In genomic region chr19:25545714-25546340, GRCm38 (mm10) we compare ENCODE assay signal across 8 mouse cellular contexts. TPM values are rescaled to one million over a fixed set of nuclear protein-coding genes. Genes with fewer than 3 reads are reported as not detected.
DNase-seq lines count a peak whose midpoint lies in the region; ATAC-seq and TF ChIP-seq lines count a peak whose summit lies in the region.

No protein-coding gene starts in this region.

- no peaks in the 10 kb centered on the region for H3K36me3 ChIP-seq in kidney, embryonic 15.5 days
- H3K36me3 ChIP-seq in intestine, postnatal 0 days (ENCODE audit: control insufficient read depth, insufficient read depth): no peaks in the 10 kb centered on the region
- no peaks in the 10 kb centered on the region for H3K36me3 ChIP-seq in midbrain, embryonic 13.5 days
- no peaks in the 10 kb centered on the region for H3K36me3 ChIP-seq in splenic B cell, adult 2 months (ENCODE audit: control insufficient read depth, insufficient read depth, low read length, poor library complexity, severe bottlenecking)

- peak; percentile 87 for TF ChIP-seq CTCF in intestine, postnatal 0 days (IDR thresholded peaks at IDR 0.05; ENCODE audit: low read depth)

- ATAC-seq in kidney, embryonic 15.5 days (replicated peaks; ENCODE audit: low FRiP score): no peak
- ATAC-seq in intestine, postnatal 0 days: no peak
- peak; percentile 73 for ATAC-seq in midbrain, embryonic 13.5 days

- no peak overlapping the region for H3K9ac ChIP-seq in kidney, embryonic 15.5 days
- H3K9ac ChIP-seq in intestine, postnatal 0 days (ENCODE audit: low read depth, low read length): no peak overlapping the region
- H3K9ac ChIP-seq in midbrain, embryonic 13.5 days (replicated peaks): no peak overlapping the region

- intact Hi-C loops in left cerebral cortex, postnatal 36 days (cut with DNase I): loop anchor here (5.0 kb wide), 1 partner anchor 76 kb away; no protein-coding TSS in a partner anchor

- 0 out of 2 replicates have a peak, but pooled peaks cover 2% of the 10 kb centered on the region for H3K4me1 ChIP-seq in kidney, embryonic 15.5 days
- no peaks in the 10 kb centered on the region for H3K4me1 ChIP-seq in intestine, postnatal 0 days (replicated peaks; ENCODE audit: control insufficient read depth, insufficient read depth, low read length)
- H3K4me1 ChIP-seq in midbrain, embryonic 13.5 days (replicated peaks): 0 out of 2 replicates have a peak, but pooled peaks cover 2% of the 10 kb centered on the region

- H3K4me2 ChIP-seq in kidney, embryonic 15.5 days: no peak overlapping the region
- H3K4me2 ChIP-seq in intestine, postnatal 0 days (replicated peaks; ENCODE audit: low read depth): no peak overlapping the region
- H3K4me2 ChIP-seq in midbrain, embryonic 13.5 days (replicated peaks): no peak overlapping the region

- H3K4me3 ChIP-seq in kidney, embryonic 15.5 days (replicated peaks): no peak overlapping the region
- H3K4me3 ChIP-seq in intestine, postnatal 0 days (ENCODE audit: low read depth, low read length): no peak overlapping the region
- no peak overlapping the region for H3K4me3 ChIP-seq in midbrain, embryonic 13.5 days (replicated peaks)

- H3K27ac ChIP-seq in kidney, embryonic 15.5 days: no peak overlapping the region
- no peak overlapping the region for H3K27ac ChIP-seq in intestine, postnatal 0 days (ENCODE audit: low read depth, low read length)
- H3K27ac ChIP-seq in midbrain, embryonic 13.5 days: no peak overlapping the region

- H3K27me3 ChIP-seq in kidney, embryonic 15.5 days: peaks cover 62% of the 10 kb centered on the region
- H3K27me3 ChIP-seq in intestine, postnatal 0 days (replicated peaks; ENCODE audit: control insufficient read depth, insufficient read depth, low read length): no peaks in the 10 kb centered on the region
- H3K27me3 ChIP-seq in midbrain, embryonic 13.5 days: 0 out of 2 replicates have a peak, but pooled peaks cover 4% of the 10 kb centered on the region
- no peaks in the 10 kb centered on the region for H3K27me3 ChIP-seq in splenic B cell, adult 2 months (ENCODE audit: control insufficient read depth, insufficient read depth, low read length, poor library complexity, severe bottlenecking)

- no peaks in the 10 kb centered on the region for H3K9me3 ChIP-seq in kidney, embryonic 15.5 days (replicated peaks)
- no peaks in the 10 kb centered on the region for H3K9me3 ChIP-seq in intestine, postnatal 0 days (ENCODE audit: control insufficient read depth)
- H3K9me3 ChIP-seq in midbrain, embryonic 13.5 days: no peaks in the 10 kb centered on the region

- DNase-seq in kidney, adult 11 months: peak; percentile 33
- peak; percentile 72 to 74 for DNase-seq in cerebellum, postnatal 10 days
- DNase-seq in frontal cortex, adult 2 months (ENCODE audit: extremely low spot score in 1 of 2, low spot score in 1 of 2): peak; percentile 16 to 73
- peak; percentile 14 to 22 for DNase-seq in left cerebral cortex, postnatal 36 days (ENCODE audit: low spot score in 2 of 2)
- DNase-seq in splenic B cell, adult 2 months (ENCODE audit: low read depth, low spot score): peak; percentile 87

- WGBS in kidney, embryonic 15.5 days: 36% methylated on average over 13 of the region's 13 CpGs
- WGBS in intestine, postnatal 0 days: 30% methylated on average over 13 of the region's 13 CpGs
- WGBS in midbrain, embryonic 13.5 days: 35% methylated on average over 13 of the region's 13 CpGs

RNA-seq across cellular contexts. Expression of gene Dmrt1, which starts 40.4 kb away (rescaled TPM):
- not detected in 2 replicates for polyA plus RNA-seq in kidney, embryonic 15.5 days (2015; fragmentation: Nextera tagmentation; extraction: Ambion mirVana)
- polyA plus RNA-seq in frontal cortex, adult 2 months (2012; rRNA removed): not detected in 2 replicates
- polyA plus RNA-seq in intestine, postnatal 0 days (2015; fragmentation: Nextera tagmentation; extraction: Ambion mirVana): not detected in 2 replicates
- total RNA-seq in left cerebral cortex, postnatal 36 days (2021): not detected
- 0.07 TPM in 1 of 2 replicates, not detected in the other for polyA plus RNA-seq in midbrain, embryonic 13.5 days (2015; fragmentation: Nextera tagmentation; extraction: Ambion mirVana)

Comparison
In these comparisons a context has a peak if more than half of its experiments do, and no peak if none do; other contexts are left out.
1. DNase-seq: peak in every context shown above with its lines; median percentile 87 in splenic B cell, adult 2 months; 73 in cerebellum, postnatal 10 days; 44 in frontal cortex, adult 2 months; 33 in kidney, adult 11 months; 18 in left cerebral cortex, postnatal 36 days.